Mouse (Mus musculus) mature B cell (primary cell): ENCODE results near the gene Pik3ca.
"Not testable (repeated sequence)": the region's sequence is repeated elsewhere in the genome, so short reads cannot be mapped to it uniquely, and the experiment has no call there.

Experiments
- in situ Hi-C: fragments of 300-500 bp; cut with MboI; formaldehyde crosslinking; loops from 2 replicates; pipeline ENCODE4 v1.14.3; 2019

The Pik3ca gene

GRCm38 (mm10) chr3:32401591-32401990 is 4.1 kb downstream of the Pik3ca start:
- in situ Hi-C loops = no loop called here

GRCm38 (mm10) chr3:32402990-32403885 is 5.8 kb downstream of the Pik3ca start:
- in situ Hi-C loops = no loop called here

GRCm38 (mm10) chr3:32405699-32406098 is 8.2 kb downstream of the Pik3ca start:
- in situ Hi-C loops = no loop called here

DNA sequence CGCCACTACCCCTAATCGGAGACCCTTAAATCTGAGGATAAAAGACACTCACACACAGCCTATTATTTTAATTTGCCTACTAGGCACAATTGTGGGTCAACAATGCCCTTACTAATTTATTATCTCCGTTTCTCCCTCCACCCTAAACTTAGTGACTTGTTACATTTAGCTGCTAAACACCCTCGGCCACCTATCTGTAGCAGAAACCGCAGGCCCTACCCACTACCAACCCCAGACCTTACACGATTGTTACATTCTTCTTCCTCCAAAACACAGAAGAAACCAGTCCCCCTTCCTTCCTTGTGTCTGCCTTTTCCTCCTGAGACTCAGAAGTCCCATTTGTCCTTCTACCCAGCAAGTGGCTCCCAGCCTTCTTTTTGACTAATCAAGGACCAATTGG is 9.3 kb downstream of the Pik3ca start:
- in situ Hi-C loops = no loop called here

DNA sequence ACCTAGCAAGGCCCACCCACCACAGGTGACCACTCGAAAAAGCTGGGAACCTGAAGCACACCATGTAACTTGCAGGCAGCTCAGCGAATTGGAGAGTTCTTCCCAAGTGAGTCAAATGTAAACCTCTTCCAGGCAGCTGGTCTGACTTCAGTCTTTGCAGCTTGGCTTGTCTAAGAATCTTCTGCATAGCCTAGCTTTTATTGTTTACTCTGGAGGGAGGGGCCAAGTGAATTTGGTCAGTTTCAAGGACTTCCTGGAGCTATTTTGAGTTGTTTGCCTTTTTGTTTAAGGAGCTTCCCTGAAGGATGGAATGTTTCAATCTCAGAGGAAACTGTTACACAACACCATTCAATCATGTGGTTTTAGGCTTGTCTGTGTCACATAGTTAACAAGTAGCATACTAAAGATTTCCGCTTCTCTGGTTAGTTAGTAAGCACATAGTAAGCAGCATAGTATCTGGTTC is 11.4 kb downstream of the Pik3ca start:
- in situ Hi-C loops = no loop called here

- in situ Hi-C loops = no loop called here
Measured at GRCm38 (mm10) chr3:32412502-32413044, 15.1 kb downstream of the Pik3ca start.

- in situ Hi-C loops = no loop called here
Measured at GRCm38 (mm10) chr3:32414381-32414780, 16.9 kb downstream of the Pik3ca start.

DNA sequence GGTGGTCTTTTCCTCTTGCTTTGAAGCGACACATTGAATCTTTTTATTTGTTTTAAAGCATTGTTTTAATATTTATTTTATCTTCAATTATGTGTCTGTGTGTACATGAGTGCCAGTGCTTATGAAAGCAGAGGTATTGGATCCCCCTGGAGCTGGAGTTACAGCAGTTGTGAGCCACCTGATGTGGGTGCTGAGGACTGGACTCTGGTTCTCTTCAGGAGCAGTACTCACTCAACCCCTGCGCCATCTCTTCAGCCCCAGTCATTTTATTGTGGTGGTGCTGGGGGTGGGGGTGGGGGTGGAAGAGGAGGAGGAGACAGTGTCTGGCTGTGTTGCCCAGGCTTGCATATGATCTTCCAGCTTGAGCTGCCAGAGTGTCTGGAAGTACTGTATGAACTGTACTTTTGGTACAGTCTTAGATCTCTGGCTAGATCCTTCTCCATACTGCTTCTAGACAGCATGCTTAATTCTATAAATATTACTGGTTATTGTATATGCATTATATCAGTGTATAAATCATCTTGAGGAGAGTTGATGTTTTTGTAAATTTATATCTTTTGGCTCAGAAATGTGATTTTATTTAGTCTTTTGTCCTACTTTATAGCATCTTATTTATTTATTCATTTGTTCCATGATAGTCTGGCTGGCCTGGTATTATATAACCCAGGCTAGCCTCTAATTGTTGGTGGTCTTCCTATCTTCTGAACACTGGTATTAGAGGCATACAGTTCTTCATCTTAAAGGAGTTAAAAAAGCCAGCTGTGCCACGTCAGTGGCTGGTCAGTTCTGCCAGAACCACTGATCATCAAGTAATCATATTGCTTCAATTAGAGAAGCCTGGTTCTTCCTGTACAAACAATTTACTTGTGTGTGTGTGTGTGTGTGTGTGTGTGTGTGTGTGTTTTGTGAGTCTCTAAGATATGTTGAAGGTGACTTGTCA is 18.2 kb downstream of the Pik3ca start:
- in situ Hi-C loops = no loop called here

- in situ Hi-C loops = no loop called here
Measured at GRCm38 (mm10) chr3:32417751-32418211, 20.3 kb downstream of the Pik3ca start.

- in situ Hi-C loops = no loop called here
Measured at GRCm38 (mm10) chr3:32419866-32420265, 22.4 kb downstream of the Pik3ca start.

- in situ Hi-C loops = no loop called here
Measured at GRCm38 (mm10) chr3:32421115-32422054, 23.9 kb downstream of the Pik3ca start.

GRCm38 (mm10) chr3:32427695-32428094 is 30.2 kb downstream of the Pik3ca start:
- in situ Hi-C loops = no loop called here

DNA sequence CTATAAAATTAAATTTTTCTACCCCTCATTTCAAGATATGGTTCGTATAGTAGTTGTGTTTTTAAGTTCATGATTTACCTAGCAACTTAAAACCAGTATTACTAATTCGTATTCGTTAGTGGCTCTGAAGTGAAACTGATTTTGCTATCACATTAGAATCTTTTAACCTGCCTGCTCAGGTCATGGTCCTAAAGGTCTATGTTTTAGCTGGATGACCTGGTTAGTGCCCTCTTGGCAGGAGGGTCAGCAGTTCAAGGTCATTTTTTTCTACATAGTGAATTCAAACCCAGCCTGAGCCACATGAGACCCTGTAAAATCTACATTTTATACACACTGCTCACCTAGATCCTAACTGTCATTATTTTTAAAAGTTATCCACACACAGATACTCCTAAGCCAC is 30.9 kb downstream of the Pik3ca start:
- in situ Hi-C loops = no loop called here

DNA sequence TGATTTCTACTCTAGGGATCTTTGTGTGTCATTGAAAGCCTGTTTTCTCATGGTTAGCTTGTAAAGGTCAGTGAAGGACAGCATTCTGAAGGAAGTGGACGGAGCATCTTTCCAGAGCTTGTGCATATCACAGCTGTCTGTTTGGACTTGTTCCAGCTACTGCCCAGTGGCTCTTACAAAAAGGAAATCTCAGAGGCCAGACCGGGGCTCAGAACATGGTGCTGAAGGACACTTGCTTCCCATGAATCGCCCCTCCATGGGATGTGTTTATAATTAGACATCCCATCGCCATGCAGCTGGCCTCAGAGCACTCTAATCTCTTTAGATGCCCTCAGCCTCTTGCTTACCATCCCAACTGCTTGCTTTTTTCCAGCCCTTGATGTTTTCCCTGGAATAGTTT is 31.4 kb downstream of the Pik3ca start:
- in situ Hi-C loops = no loop called here

GRCm38 (mm10) chr3:32429351-32429750 is 31.9 kb downstream of the Pik3ca start:
- in situ Hi-C loops = not testable (repeated sequence)

- in situ Hi-C loops = no loop called here
Measured at GRCm38 (mm10) chr3:32430394-32430793, 32.9 kb downstream of the Pik3ca start.

DNA sequence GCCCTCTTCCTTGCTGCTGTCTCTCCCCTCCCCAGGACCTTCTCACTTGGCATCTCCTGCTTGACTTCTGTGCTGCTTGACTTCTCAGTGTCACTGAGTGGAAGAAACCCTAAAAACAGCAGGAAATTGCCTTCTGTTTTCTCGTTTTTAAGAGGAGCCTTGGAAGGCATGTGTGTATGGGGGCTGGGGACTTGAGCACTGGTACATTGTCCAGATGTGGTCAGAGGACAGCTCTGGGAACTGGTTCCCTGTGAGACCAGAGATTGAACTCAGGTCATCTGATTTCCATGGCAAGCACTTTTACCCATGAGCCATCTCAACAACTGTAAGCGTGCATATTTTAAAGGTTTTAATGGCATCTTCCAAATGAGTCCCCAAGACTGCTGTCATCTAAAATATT is 36.5 kb downstream of the Pik3ca start:
- in situ Hi-C loops = no loop called here

GRCm38 (mm10) chr3:32436101-32436500 is 38.6 kb downstream of the Pik3ca start:
- in situ Hi-C loops = no loop called here

DNA sequence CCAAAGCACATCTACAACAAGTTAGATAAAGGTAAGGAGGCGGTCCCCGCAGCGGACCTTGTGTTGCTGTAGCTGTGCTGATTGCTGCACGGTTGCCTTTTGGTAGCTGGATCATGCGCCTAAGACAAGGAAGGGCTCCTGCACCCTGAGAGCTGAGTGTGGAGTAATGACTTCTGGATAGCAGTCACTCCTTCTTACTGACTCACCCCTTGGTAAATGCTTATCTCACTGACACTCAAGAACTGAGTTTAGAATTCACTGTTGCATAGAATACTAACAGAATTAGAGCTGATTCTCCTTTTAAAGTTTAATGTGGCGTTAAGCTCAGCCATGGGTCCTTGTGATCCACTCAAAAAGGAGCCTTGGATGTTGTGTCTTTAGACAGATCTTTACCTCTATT is 39.8 kb downstream of the Pik3ca start:
- in situ Hi-C loops = no loop called here

- in situ Hi-C loops = no loop called here
Measured at GRCm38 (mm10) chr3:32437820-32438219, 40.3 kb downstream of the Pik3ca start.

DNA sequence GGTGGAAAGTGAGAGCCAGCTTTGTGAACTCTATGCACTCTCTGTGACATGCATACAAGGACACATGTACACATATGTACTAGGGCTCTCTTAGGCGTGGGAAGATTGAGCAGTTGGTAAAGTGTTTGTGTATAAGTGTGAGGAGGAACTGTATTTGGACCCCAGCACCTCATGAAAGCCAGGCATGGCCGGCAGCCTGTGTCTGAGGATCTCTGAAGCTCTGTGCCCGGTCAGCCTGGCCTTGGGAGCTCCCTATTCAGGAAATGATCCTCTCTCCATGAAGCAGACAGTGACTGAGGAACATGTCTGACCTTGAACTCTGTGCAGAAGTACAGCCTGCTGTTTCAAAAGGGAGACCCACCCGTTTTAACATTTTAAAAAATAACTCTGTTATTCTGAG is 41.2 kb downstream of the Pik3ca start:
- in situ Hi-C loops = no loop called here
